Mouse (Mus musculus) lung, adult 2 months (tissue): ENCODE data around the gene Krtcap3.
"Not testable (repeated sequence)": the region's sequence is repeated elsewhere in the genome, so short reads cannot be mapped to it uniquely, and the experiment has no call there.

Experiments used
- CTCF ChIP-seq: fragments of 200-500 bp; IDR thresholded peaks from 2 replicates; pipeline ENCODE4 v1.5.1; 2011; ENCODE audit warnings: mild to moderate bottlenecking, low read length, control low read depth; ENCODE audit not compliant: insufficient read depth
- POLR2A ChIP-seq: fragments of 200-500 bp; IDR thresholded peaks from 2 replicates; pipeline ENCODE4 v1.6.1; 2011; ENCODE audit warnings: low read depth, mild to moderate bottlenecking, control low read depth, low read length, borderline replicate concordance; ENCODE audit errors: extremely low read depth

- TF ChIP-seq CTCF, POLR2A: not testable (repeated sequence)
Observed at GRCm38 (mm10) chr5:31216554-31216953, 34.9 kb upstream of the Krtcap3 start.
